Mouse (Mus musculus) embryonic facial prominence, embryonic 11.5 days (tissue): ENCODE data around the gene Pik3c2g. TPM values are rescaled to one million over a fixed set of nuclear protein-coding genes. Genes with fewer than 3 reads are reported as not detected.

Experiments used
- ATAC-seq: fragments of 200-750 bp; cut with Nextera tagmentation; replicated peaks from 2 replicates; pipeline ENCODE4 v1.8.0; 2017; ENCODE audit warnings: low read depth; ENCODE audit not compliant: insufficient number of reproducible peaks, low FRiP score, low TSS enrichment
- DNase-seq: peaks from one replicate; pipeline ENCODE4 v3.0.0-alpha.2; 2015; ENCODE audit warnings: low spot score
- H3K27ac ChIP-seq: fragments of 300-500 bp; sonication (generic); replicated peaks from 2 replicates; pipeline ENCODE4 v1.5.1; 2014; ENCODE audit warnings: mild to moderate bottlenecking, low read depth, low read length, control low read depth
- H3K27me3 ChIP-seq: fragments of 300-500 bp; sonication (generic); 2 replicates; pipeline ENCODE4 v1.6.1; 2014; ENCODE audit warnings: mild to moderate bottlenecking, low read length, moderate library complexity, mixed read lengths; ENCODE audit not compliant: control insufficient read depth, insufficient read depth
- H3K36me3 ChIP-seq: fragments of 300-500 bp; sonication (generic); replicated peaks from 2 replicates; pipeline ENCODE4 v1.6.1; 2014; ENCODE audit warnings: low read depth, mild to moderate bottlenecking, low read length, moderate library complexity, mixed read lengths; ENCODE audit not compliant: control insufficient read depth, insufficient read depth
- H3K4me1 ChIP-seq: fragments of 300-500 bp; sonication (generic); 2 replicates; pipeline ENCODE4 v1.6.1; 2014; ENCODE audit warnings: low read length, mixed read lengths; ENCODE audit not compliant: control insufficient read depth, insufficient read depth
- H3K4me2 ChIP-seq: fragments of 300-500 bp; sonication (generic); 2 replicates; pipeline ENCODE4 v1.6.1; 2014; ENCODE audit warnings: low read depth, mild to moderate bottlenecking, control low read depth, low read length, moderate library complexity
- H3K4me3 ChIP-seq: fragments of 300-500 bp; sonication (generic); 2 replicates; pipeline ENCODE4 v1.5.1; 2014; ENCODE audit warnings: low read depth, low read length, control low read depth
- H3K9ac ChIP-seq: fragments of 300-500 bp; sonication (generic); replicated peaks from 2 replicates; pipeline ENCODE4 v1.6.1; 2014; ENCODE audit warnings: mild to moderate bottlenecking, control low read depth, low read length
- H3K9me3 ChIP-seq: fragments of 300-500 bp; sonication (generic); replicated peaks from 2 replicates; pipeline ENCODE4 v1.6.1; 2016; ENCODE audit warnings: mild to moderate bottlenecking, low read length, inconsistent platforms, mixed read lengths; ENCODE audit not compliant: control insufficient read depth
- WGBS: fragments of 180-500 bp; shearing (Covaris S2); extraction: QIAGEN DNeasy Blood & Tissue Kit; methylation state at CpG from one replicate; pipeline ENCODE4 v1.1.7; 2014; 5-methylcytosine and 5-hydroxymethylcytosine counted together
- polyA plus RNA-seq: library from polyadenylated mRNA; unstranded; fragments of >200 nt; fragmentation: Nextera tagmentation; extraction: Ambion mirVana; gene quantifications from 2 replicates; pipeline ENCODE4 v1.2.1, GENCODE M21; 2014

The Pik3c2g gene
- polyA plus RNA-seq, 1 experiment from 2014 or later: 0.46 TPM

GRCm38 (mm10) chr6:139742693-139743432 lies 155.8 kb downstream of the Pik3c2g start:
- Histone ChIP-seq H3K27ac (no peak overlapping the region), H3K27me3 (no peaks in the 10 kb centered on the region), H3K36me3 (no peaks in the 10 kb centered on the region), H3K4me2 (no peak overlapping the region), H3K9ac (no peak overlapping the region), H3K4me1 (no peaks in the 10 kb centered on the region), H3K9me3 (no peaks in the 10 kb centered on the region), H3K4me3 (no peak overlapping the region)
- 82% methylated on average over 12 of the region's 12 CpGs for WGBS
- DNase-seq (no peak), ATAC-seq (no peak)

GRCm38 (mm10) chr6:139746758-139747479 lies 159.9 kb downstream of the Pik3c2g start:
- Histone ChIP-seq H3K9me3 (no peaks in the 10 kb centered on the region), H3K4me3 (no peak overlapping the region), H3K27me3 (no peaks in the 10 kb centered on the region), H3K36me3 (no peaks in the 10 kb centered on the region), H3K4me1 (no peaks in the 10 kb centered on the region), H3K4me2 (no peak overlapping the region), H3K27ac (no peak overlapping the region), H3K9ac (no peak overlapping the region)
- ATAC-seq (no peak), DNase-seq (no peak)
- whole genome bisulfite sequencing: 85% methylated on average over 7 of the region's 7 CpGs

GRCm38 (mm10) chr6:139748091-139748771 lies 161.2 kb downstream of the Pik3c2g start:
- Histone ChIP-seq H3K9ac (no peak overlapping the region), H3K4me1 (no peaks in the 10 kb centered on the region), H3K36me3 (no peaks in the 10 kb centered on the region), H3K9me3 (no peaks in the 10 kb centered on the region), H3K27me3 (no peaks in the 10 kb centered on the region), H3K27ac (no peak overlapping the region), H3K4me2 (no peak overlapping the region), H3K4me3 (no peak overlapping the region)
- DNase-seq: no peak
- WGBS: 88% methylated on average over 13 of the region's 13 CpGs
- ATAC-seq: no peak

- Histone ChIP-seq H3K36me3 (no peaks in the 10 kb centered on the region), H3K4me2 (no peak overlapping the region), H3K9me3 (no peaks in the 10 kb centered on the region), H3K27ac (no peak overlapping the region), H3K4me1 (no peaks in the 10 kb centered on the region), H3K4me3 (no peak overlapping the region), H3K9ac (no peak overlapping the region), H3K27me3 (no peaks in the 10 kb centered on the region)
- WGBS: 82% methylated on average over 2 of the region's 2 CpGs
- no peak for DNase-seq
- no peak for ATAC-seq
Measured at GRCm38 (mm10) chr6:139750599-139750998, 163.6 kb downstream of the Pik3c2g start.

GRCm38 (mm10) chr6:139751022-139751421 lies 164.0 kb downstream of the Pik3c2g start:
- 56% methylated on average over 3 of the region's 3 CpGs for WGBS
- H3K36me3 ChIP-seq: no peaks in the 10 kb centered on the region
- no peaks in the 10 kb centered on the region for H3K27me3 ChIP-seq
- ATAC-seq: no peak
- no peak overlapping the region for H3K27ac ChIP-seq
- no peak overlapping the region for H3K4me2 ChIP-seq
- no peaks in the 10 kb centered on the region for H3K4me1 ChIP-seq
- no peak overlapping the region for H3K4me3 ChIP-seq
- no peak overlapping the region for H3K9ac ChIP-seq
- no peak for DNase-seq
- H3K9me3 ChIP-seq: no peaks in the 10 kb centered on the region

- Histone ChIP-seq H3K36me3 (no peaks in the 10 kb centered on the region), H3K9me3 (no peaks in the 10 kb centered on the region), H3K27ac (no peak overlapping the region), H3K4me2 (no peak overlapping the region), H3K4me3 (no peak overlapping the region), H3K4me1 (no peaks in the 10 kb centered on the region), H3K9ac (no peak overlapping the region), H3K27me3 (no peaks in the 10 kb centered on the region)
- ATAC-seq: no peak
- WGBS: 89% methylated on average over 8 of the region's 8 CpGs
- no peak for DNase-seq
Measured at GRCm38 (mm10) chr6:139757876-139758275, 170.9 kb downstream of the Pik3c2g start.

GRCm38 (mm10) chr6:139760978-139761377 lies 174.0 kb downstream of the Pik3c2g start:
- WGBS: 47% methylated on average over 4 of the region's 4 CpGs
- Histone ChIP-seq H3K4me3 (no peak overlapping the region), H3K9me3 (no peaks in the 10 kb centered on the region), H3K9ac (no peak overlapping the region), H3K36me3 (no peaks in the 10 kb centered on the region), H3K27ac (no peak overlapping the region), H3K4me1 (no peaks in the 10 kb centered on the region), H3K4me2 (no peak overlapping the region), H3K27me3 (no peaks in the 10 kb centered on the region)
- ATAC-seq (no peak), DNase-seq (no peak)

DNA sequence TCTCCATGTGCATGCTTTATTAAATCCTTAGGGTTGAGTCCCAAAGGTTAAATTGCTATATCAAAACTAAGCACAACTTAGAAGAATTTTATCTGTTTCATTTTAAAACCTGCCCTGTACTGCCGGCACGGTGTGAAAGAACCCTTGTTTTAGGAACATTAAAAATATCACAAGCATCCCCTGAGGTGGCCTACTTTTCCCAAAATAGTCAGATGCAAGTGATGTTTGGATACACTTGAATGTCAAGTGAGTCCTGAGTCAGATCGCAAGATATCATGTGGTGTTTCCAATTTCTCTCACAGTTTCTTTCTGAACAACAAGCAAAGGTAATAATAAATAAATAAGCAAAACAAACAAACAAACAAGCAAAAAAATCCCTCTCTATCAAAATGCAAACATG lies 177.4 kb downstream of the Pik3c2g start:
- no peaks in the 10 kb centered on the region for H3K27me3 ChIP-seq
- no peak overlapping the region for H3K9ac ChIP-seq

More for the DNA sequence above, 177.4 kb downstream of the Pik3c2g start:
- WGBS: 93% methylated on average over 3 of the region's 3 CpGs
- no peaks in the 10 kb centered on the region for H3K9me3 ChIP-seq
- H3K36me3 ChIP-seq: no peaks in the 10 kb centered on the region
- DNase-seq (no peak), ATAC-seq (no peak)
- no peak overlapping the region for H3K27ac ChIP-seq
- H3K4me1 ChIP-seq: no peaks in the 10 kb centered on the region
- H3K4me2 ChIP-seq: no peak overlapping the region
- no peak overlapping the region for H3K4me3 ChIP-seq
